Mouse (Mus musculus) adrenal gland, postnatal 25 days (tissue): ENCODE measurements at regions not wholly inside any gene's neighbourhood (a gene's known extent, or its start where the extent isn't known, plus 50 kb on each side); places are given as distances from the start of the nearest gene placed in this dataset.

Experiments
- DNase-seq: peaks from one replicate; pipeline ENCODE4 v3.0.0; 2021; ENCODE audit warnings: mixed read lengths

DNA sequence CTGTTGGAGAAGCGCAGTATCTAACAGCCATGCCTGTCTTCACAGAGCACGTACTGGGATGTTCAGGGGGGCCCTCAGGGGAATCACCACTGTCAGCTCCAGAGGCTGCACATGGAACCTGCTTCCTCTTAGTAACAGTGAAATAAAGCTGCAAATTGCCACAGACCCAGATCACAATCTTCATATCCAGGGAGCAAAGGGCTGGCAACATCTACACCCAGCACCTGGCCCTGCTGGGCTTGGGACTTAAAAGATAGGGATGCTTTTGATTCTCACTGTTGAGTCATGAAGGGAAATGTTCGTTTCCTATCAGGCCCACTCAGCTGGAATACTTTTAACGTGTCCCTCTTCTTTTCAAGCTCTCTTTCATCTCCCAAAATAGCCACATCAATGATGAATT, 322.4 kb upstream of the Trib2 start:
- DNase-seq, result no peak

DNA sequence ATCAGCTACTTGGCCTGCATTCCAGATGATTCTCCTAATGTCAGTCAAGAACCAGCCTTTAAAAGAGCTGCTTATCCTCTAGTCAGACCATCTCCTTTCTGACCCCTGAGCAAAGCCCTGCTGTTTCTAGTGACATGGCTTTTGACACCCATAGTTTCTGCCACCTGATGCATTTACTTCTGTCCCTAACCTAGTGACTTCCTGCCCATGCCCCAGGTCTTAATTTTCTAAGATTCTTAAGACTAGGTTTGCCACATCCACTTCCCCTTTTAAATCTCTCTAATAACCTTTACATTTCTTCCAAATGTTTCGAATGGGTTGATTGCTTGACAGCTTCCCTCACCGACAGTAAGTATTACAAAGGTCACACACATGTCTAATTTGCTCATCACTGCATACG, 321.1 kb upstream of the Trib2 start:
- DNase-seq, result no peak

- DNase-seq, result no peak
Observed at GRCm38 (mm10) chr12:16136214-16136671, 319.5 kb upstream of the Trib2 start.

DNA sequence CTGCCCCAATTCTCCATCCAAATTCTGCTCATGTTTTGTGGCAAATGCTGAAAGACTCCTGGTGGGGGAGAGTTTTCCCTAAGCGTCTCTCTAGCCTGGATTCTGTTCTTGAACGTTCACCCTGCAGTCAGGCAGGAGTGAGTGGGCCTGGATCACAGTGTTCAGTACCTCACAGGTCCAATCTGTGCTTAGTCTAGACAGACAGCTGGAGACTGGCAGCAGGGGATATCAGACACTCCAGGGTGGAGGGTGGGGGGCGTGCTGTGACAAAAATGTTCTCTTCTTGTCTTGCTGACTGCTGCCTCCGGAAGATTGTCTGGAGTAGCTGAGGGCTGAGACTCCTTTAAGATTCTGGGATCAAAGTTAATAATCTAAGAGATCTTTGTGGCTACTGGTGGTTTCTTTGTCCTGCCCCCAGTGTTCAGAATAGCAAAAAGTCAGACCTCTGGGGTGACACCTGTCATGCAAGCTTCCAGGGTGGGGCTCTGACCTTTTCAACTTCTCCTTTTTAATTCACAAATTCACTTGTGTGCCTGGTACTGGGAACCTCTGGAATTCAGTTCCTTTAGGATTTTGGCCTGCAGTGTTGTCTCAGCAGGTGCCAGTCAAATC, 319.0 kb upstream of the Trib2 start:
- no peak for DNase-seq

GRCm38 (mm10) chr12:16134446-16134845, 317.7 kb upstream of the Trib2 start:
- DNase-seq, result no peak

DNA sequence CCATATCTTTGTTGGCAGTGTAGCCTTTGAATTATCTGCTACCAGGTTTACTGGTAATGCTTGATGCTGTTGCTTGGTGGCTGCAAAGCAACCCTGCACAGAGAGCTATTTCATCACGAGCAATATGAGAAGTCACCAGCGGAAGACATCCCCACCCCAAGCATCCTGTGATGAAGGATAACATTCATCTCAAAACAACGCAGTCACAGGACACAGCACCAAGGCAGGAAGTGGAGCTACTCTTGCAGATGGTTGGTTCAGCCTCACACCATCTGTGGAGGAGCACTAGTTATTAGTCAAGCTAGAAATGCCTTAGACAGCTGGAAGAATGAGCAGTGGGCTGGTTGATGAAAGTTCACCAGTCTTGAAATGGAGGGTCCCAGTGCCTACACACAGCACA, 316.5 kb upstream of the Trib2 start:
- no peak for DNase-seq

- no peak for DNase-seq
Observed at GRCm38 (mm10) chr12:16131740-16132077, 315.0 kb upstream of the Trib2 start.

GRCm38 (mm10) chr12:16131028-16131739, 314.5 kb upstream of the Trib2 start:
- DNase-seq, result no peak

GRCm38 (mm10) chr12:16130605-16131004, 313.9 kb upstream of the Trib2 start:
- no peak for DNase-seq

DNA sequence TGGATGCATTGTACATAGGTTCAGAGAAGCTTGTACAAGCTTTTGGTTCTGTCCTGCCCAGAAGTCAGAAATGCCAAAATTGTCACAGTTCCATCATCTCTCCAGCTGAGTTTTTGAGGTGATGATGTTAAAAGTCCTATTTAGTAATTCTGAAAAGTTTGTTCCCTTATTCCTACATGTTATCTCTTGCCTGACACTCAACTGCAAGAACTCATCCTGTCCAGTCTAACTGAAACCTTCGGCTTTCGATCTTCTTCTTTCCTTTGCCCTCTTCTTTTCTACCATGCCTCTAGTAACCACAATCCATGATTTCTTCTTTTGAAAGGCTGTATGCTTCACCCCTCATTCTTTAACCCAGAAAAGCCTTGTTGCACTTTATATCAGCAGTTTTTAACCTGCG, 313.2 kb upstream of the Trib2 start:
- no peak for DNase-seq

DNA sequence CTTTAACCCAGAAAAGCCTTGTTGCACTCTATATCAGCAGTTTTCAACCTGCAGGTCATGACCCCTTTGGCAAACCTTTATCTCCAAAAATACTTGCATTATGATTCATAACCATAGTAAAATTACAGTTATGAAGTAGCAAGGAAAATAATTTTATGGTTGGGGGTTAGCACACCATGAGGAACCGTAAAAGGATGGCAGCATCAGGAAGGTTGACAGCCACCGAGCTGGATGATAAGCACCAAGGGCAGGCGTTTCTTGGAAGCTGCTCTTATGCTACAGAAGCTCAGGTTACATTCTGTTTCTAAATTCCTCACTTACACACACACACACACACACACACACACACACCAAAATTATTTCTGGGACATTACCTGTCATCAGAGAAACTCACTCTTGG, 312.5 kb upstream of the Trib2 start:
- no peak for DNase-seq

GRCm38 (mm10) chr12:16124906-16125305, 308.2 kb upstream of the Trib2 start:
- no peak for DNase-seq

GRCm38 (mm10) chr12:16122353-16123127, 305.8 kb upstream of the Trib2 start:
- no peak for DNase-seq

GRCm38 (mm10) chr12:16121787-16122186, 305.1 kb upstream of the Trib2 start:
- DNase-seq, result no peak

- DNase-seq, result no peak
Observed at GRCm38 (mm10) chr12:16118710-16119109, 302.0 kb upstream of the Trib2 start.

DNA sequence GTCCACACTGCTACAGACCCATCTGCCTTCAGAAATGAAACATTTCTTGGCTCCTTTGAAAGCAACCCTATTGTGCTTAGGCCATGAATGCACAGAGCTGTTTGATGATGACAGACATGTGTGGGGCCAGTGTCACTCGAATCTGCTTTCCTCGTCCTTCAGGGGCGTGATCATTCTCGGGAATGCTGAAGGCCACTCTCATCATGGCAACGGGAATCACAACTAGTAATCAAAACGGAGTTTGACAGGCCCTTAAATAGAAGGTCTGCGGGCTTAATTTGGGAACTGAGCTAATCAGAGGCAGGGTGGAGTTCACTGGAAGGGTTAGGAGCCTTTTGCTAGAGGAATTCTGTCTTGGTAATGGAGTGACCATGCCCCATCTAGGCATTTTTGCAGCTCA, 290.2 kb upstream of the Trib2 start:
- no peak for DNase-seq

DNA sequence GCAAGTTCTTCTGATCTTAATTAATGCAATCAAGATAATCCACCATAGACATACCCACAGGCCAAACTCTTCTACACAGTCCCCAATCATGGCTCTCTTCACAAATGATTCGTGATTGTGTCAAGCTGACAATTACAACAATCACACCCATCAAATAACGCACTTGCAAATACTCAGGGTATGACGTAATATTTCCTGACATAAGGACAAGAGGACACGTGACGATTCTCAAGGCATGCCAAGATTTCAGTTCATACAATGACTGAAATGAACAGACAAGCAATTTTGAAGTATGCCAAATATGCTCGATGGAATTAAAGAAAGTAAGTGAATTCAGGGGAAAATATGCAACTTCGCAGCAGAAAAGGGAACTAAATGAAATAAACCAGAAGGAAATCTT, 282.1 kb upstream of the Trib2 start:
- no peak for DNase-seq

DNA sequence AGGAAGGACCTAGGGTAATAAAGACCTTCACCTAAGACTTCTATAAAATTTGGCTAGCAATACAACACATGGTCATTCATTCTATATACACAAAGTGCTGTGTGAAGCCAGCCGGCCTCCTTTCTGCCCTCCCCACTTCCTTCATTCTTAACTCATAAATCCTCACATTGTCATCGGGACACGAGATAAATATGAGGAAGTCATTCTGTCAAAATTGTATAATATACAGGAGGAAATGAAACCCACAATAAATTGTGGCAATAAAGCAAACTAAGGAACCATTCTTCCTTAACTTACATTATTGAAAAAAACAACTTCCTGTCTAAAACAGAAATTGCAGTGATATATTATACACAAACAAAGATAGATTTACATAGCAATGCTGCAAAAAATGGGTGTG, 275.9 kb upstream of the Trib2 start:
- no peak for DNase-seq

GRCm38 (mm10) chr12:16091336-16091735, 274.6 kb upstream of the Trib2 start:
- no peak for DNase-seq

GRCm38 (mm10) chr12:16083176-16083575, 266.5 kb upstream of the Trib2 start:
- DNase-seq, result no peak

DNA sequence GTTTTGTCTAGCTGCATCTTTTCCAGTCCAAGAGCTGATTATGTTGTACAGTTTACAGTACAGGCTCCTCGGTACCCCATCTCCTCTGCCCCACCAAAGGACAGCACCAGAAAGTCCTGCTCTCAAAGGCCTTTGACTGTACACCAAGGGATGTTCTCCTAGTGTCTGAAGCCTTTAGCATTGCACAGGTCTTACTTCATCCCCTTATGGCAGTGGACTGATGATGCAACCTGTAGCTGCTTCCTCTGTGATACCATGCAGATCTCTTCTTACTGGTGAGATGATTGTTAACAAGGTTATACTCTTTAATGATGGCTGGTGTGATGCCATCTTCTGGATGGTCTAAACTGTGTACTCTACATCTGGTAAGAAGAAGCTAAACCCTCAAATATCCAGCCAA, 260.5 kb upstream of the Trib2 start:
- DNase-seq, result no peak

DNA sequence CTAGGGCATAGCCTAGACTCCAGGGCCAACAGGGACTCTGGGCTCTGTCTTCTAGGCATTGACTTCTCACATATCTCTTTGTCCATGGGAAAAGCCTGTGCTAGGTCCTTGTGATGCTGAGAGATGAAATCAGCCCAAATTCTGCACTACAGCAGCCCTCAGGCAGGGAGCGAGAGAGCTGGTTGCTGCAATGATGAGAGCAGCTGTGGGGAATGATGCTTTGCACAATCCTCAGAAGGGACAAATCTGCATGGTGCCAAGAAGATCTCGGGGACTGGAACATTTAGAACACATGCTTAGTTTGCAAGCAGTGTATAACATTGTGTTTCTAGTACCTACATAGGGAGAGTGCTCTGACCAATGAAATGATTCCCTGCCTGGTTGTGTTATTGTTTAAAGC, 259.2 kb upstream of the Trib2 start:
- DNase-seq, result no peak

DNA sequence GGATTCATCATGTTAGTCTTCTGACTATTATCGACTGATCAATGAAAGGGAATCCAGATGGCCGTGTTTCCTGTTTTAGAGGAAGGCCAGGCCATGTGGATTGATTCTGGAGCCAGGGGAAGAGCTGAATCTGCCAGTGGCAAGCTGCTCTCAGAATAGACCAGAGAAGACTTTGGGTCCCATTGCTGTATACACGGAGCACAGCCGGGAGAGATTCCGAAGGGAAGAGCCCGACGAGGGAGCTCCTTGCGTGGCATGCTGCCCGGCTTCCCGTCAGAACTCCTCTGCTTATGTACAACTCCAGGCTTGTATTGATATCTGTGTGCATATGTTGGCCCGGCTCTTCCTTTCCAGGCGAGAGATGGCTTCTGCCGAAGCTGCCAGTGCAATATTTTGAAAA, 252.2 kb upstream of the Trib2 start:
- DNase-seq, result no peak

- no peak for DNase-seq
Observed at GRCm38 (mm10) chr12:16062689-16063088, 246.0 kb upstream of the Trib2 start.
